Comparison of ENCODE assay signal across 21 mouse cellular contexts in genomic region chr13:43187736-43188135, GRCm38 (mm10). TPM values are rescaled to one million over a fixed set of nuclear protein-coding genes. Genes with fewer than 3 reads are reported as not detected.
DNase-seq lines count a peak whose midpoint lies in the region; TF ChIP-seq lines count a peak whose summit lies in the region.
"Had no signal": no experiment of that assay in that cellular context is flagged by ENCODE, and none has a peak within 500 bp of the region (broad histone marks: within the 10 kb centered on the region; RNA-seq: fewer than 3 reads in every experiment).

No protein-coding gene starts in this region.

- no peak for TF ChIP-seq CTCF in ES-Bruce4 (IDR thresholded peaks at IDR 0.05; ENCODE audit: low read depth, low read length)

- no peak for TF ChIP-seq EP300 in ES-Bruce4 (IDR thresholded peaks at IDR 0.05; ENCODE audit: insufficient read depth, low read depth, low read length)

- no peak overlapping the region for H3K27ac ChIP-seq in ES-Bruce4 (ENCODE audit: insufficient read depth, low read length)
- no peak overlapping the region for H3K27ac ChIP-seq in ES-E14 (ENCODE audit: insufficient read depth, low read depth, low read length, poor library complexity, severe bottlenecking)
- H3K27ac ChIP-seq in hindbrain, embryonic 10.5 days = no peak overlapping the region
- H3K27ac ChIP-seq: embryonic facial prominence, embryonic 13.5 days; embryonic facial prominence, embryonic 15.5 days; forebrain, embryonic 10.5 days; forebrain, embryonic 12.5 days had no signal

- no peak for TF ChIP-seq POLR2A in ES-Bruce4 (IDR thresholded peaks at IDR 0.05; ENCODE audit: insufficient read depth, low read length)

- no peaks in the 10 kb centered on the region for H3K27me3 ChIP-seq in ES-Bruce4 (ENCODE audit: control insufficient read depth, insufficient read depth, low read length, poor library complexity, severe bottlenecking)
- H3K27me3 ChIP-seq in hindbrain, embryonic 10.5 days (ENCODE audit: insufficient read depth, poor library complexity, severe bottlenecking) = no peaks in the 10 kb centered on the region
- H3K27me3 ChIP-seq: embryonic facial prominence, embryonic 13.5 days; embryonic facial prominence, embryonic 15.5 days; forebrain, embryonic 12.5 days had no signal

- H3K36me3 ChIP-seq in ES-Bruce4 (ENCODE audit: control insufficient read depth, insufficient read depth, low read length, poor library complexity, severe bottlenecking) = no peaks in the 10 kb centered on the region; the same call in 1 of the 2 replicates
- H3K36me3 ChIP-seq in ES-E14 (ENCODE audit: control insufficient read depth, insufficient read depth, low read length, poor library complexity, severe bottlenecking) = no peaks in the 10 kb centered on the region
- H3K36me3 ChIP-seq in hindbrain, embryonic 10.5 days = no peaks in the 10 kb centered on the region
- H3K36me3 ChIP-seq: embryonic facial prominence, embryonic 13.5 days; embryonic facial prominence, embryonic 15.5 days; forebrain, embryonic 10.5 days; forebrain, embryonic 12.5 days had no signal

- H3K4me3 ChIP-seq in ES-Bruce4 (ENCODE audit: low read depth, low read length) (0 out of 2 replicates have a peak overlapping the region, but pooled peaks have one; percentile 7), ES-E14 (ENCODE audit: insufficient read depth in 1 of 2, low read depth in 1 of 2, low read length in 2 of 2, poor library complexity in 1 of 2, severe bottlenecking in 1 of 2) (peak overlapping the region; percentile 31; a peak in 3 of 4 replicates)
- H3K4me3 ChIP-seq in hindbrain, embryonic 10.5 days = no peak overlapping the region
- H3K4me3 ChIP-seq: embryonic facial prominence, embryonic 13.5 days; embryonic facial prominence, embryonic 15.5 days; erythroblast, embryonic 14.5 days; forebrain, embryonic 10.5 days; forebrain, embryonic 12.5 days had no signal

- H3K9me3 ChIP-seq in ES-Bruce4 (replicated peaks; ENCODE audit: control insufficient read depth, insufficient read depth, low read length, poor library complexity, severe bottlenecking) (0 out of 2 replicates have a peak, but pooled peaks cover 3% of the 10 kb centered on the region), ES-E14 (ENCODE audit: control insufficient read depth, insufficient read depth, low read depth, low read length) (no peaks in the 10 kb centered on the region)
- H3K9me3 ChIP-seq in hindbrain, embryonic 10.5 days = 0 out of 2 replicates have a peak, but pooled peaks cover 2% of the 10 kb centered on the region
- H3K9me3 ChIP-seq: embryonic facial prominence, embryonic 13.5 days; embryonic facial prominence, embryonic 15.5 days; forebrain, embryonic 10.5 days; forebrain, embryonic 12.5 days had no signal

- in situ Hi-C loops in ES-E14 (cut with MboI; ENCODE audit: low sequenced_read_pairs in 2 of 2, unreplicated experiment in 2 of 2) = loop anchor here in 1 of 2 experiments (10.0 kb wide), 1 partner anchor 127 kb away; no protein-coding TSS in a partner anchor

- 93% methylated on average over 4 of the region's 4 CpGs for WGBS in hindbrain, embryonic 10.5 days

- H3K4me1 ChIP-seq in ES-Bruce4 (ENCODE audit: control insufficient read depth, insufficient read depth, low read length) = no peaks in the 10 kb centered on the region
- H3K4me1 ChIP-seq in ES-E14 (ENCODE audit: control insufficient read depth in 2 of 2, insufficient read depth in 2 of 2, low read length in 2 of 2, poor library complexity in 1 of 2) = peaks cover 0 to 5% of the 10 kb centered on the region in 2 experiments; a peak in 2 of 4 replicates
- peaks cover 31% of the 10 kb centered on the region for H3K4me1 ChIP-seq in hindbrain, embryonic 10.5 days (replicated peaks)

- H3K9ac ChIP-seq in ES-Bruce4 (ENCODE audit: low read depth, poor library complexity, severe bottlenecking) (no peak overlapping the region), ES-E14 (ENCODE audit: insufficient read depth, low read depth, low read length, poor library complexity, severe bottlenecking) (no peak overlapping the region)
- H3K9ac ChIP-seq: embryonic facial prominence, embryonic 13.5 days; embryonic facial prominence, embryonic 15.5 days; forebrain, embryonic 12.5 days had no signal

- DNase-seq in ES-E14 (ENCODE audit: low read depth, low spot score) (no peak), ZHBTc4 (ENCODE audit: low read depth, low spot score) (peak; percentile 61)
- no peak for DNase-seq in hindbrain, embryonic 10.5 days (ENCODE audit: low spot score)
- no peak for DNase-seq in kidney, postnatal 36 days
- DNase-seq in thymus, postnatal 25 days = no peak
- DNase-seq: adrenal gland, adult 2 months; adrenal gland, postnatal 10 days; adrenal gland, postnatal 25 days; cerebellum, adult 11 months; cerebellum, adult 18-20 months; cerebellum, adult 8-10 months; cerebellum, adult 9-11 months; cerebellum, postnatal 14 days; cerebellum, postnatal 36 days; embryo, embryonic 11 days had no signal

TF ChIP-seq in ES-E14, 5 proteins besides CTCF, POLR2A, EP300 and RAD21:
- no peak for TF ChIP-seq HCFC1 (IDR thresholded peaks at IDR 0.05; ENCODE audit: borderline replicate concordance, insufficient read depth, low read length)
- TF ChIP-seq ZC3H11A (IDR thresholded peaks at IDR 0.05; ENCODE audit: borderline replicate concordance, low read depth, low read length) = no peak
- TF ChIP-seq CHD2 (IDR thresholded peaks at IDR 0.05; ENCODE audit: low read depth, low read length) = no peak
- no peak for TF ChIP-seq MAFK (IDR thresholded peaks at IDR 0.05; ENCODE audit: insufficient read depth, low read depth, low read length)
- no peak for TF ChIP-seq ZNF384 (IDR thresholded peaks at IDR 0.05; ENCODE audit: low read depth, low read length)
TF ChIP-seq in ES-E14: peak in this region for 0.

RNA-seq across cellular contexts. Expression of gene Tbc1d7, which starts 16.4 kb away (rescaled TPM):
- polyA plus RNA-seq in ES-Bruce4 (2011; ENCODE audit: insufficient read depth, insufficient read length, low read depth, missing spikeins) = 26.4 and 28.1 TPM in 2 replicates
- 11.3 and 11.7 TPM in 2 replicates for total RNA-seq in ES-E14 (2012; rRNA removed)
- polyA plus RNA-seq in hindbrain, embryonic 10.5 days (2016; fragmentation: Nextera tagmentation; extraction: Ambion mirVana) = 62.8 and 73.2 TPM in 2 replicates
